Mouse (Mus musculus): ENCODE data around the gene Llgl1. TPM values are rescaled to one million over a fixed set of nuclear protein-coding genes. Genes with fewer than 3 reads are reported as not detected.

Llgl1 gene
- polyA plus RNA-seq, 1 experiment from 2014 or later, result 42.9 TPM

DNA sequence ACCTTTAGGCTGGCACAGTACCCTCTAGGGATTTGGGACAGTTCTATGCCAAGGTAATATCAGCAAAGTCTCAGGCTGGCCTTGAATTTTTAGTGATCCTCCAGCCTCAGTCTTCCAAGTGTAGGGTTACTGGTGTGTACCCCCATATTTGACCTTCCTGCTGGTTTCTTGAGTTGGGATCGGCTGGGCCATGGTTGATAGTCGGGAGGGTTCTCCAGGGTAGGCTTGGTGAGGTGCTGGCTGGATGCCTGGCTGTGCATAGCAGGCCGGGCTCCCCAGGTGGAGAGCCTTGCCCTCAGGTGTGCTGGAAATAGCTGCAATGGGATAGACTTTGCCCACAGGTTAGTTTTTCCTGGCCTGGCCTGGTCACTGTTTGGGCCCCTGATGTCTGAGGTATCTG lies 5.7 kb downstream of the Llgl1 start:
- Histone ChIP-seq H3K27me3 (replicated peaks; ENCODE audit: control insufficient read depth, insufficient read depth, low read length) (no peaks in the 10 kb centered on the region), H3K4me1 (ENCODE audit: control insufficient read depth, insufficient read depth, low read depth, low read length) (peaks cover 23% of the 10 kb centered on the region), H3K9me3 (ENCODE audit: control insufficient read depth, low read length) (no peaks in the 10 kb centered on the region), H3K9ac (ENCODE audit: low read depth, low read length) (no peak overlapping the region), H3K4me3 (ENCODE audit: low read length) (no peak overlapping the region), H3K36me3 (ENCODE audit: control insufficient read depth, insufficient read depth, low read length) (peaks cover 43% of the 10 kb centered on the region), H3K4me2 (ENCODE audit: low read length) (no peak overlapping the region), H3K27ac (ENCODE audit: low read depth, low read length) (no peak overlapping the region)
- 91% methylated on average over 3 of the region's 3 CpGs for WGBS
- no peak for ATAC-seq

DNA sequence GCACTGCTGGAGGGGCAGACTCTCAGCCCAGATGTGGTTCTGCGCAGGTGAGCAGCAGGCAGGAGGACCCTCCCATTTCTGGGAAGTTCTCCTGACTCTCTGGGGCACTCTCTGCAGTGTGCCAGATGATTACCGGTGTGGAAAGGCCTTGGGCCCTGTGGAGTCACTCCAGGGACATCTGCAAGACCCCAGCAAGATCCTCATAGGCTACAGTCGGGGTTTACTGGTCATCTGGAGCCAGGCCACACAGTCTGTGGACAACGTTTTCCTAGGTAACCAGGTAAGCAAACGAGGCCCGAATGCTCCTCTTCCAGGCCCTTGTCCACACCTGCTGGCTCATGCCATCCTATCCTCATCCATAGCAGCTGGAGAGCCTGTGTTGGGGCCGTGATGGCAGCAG lies 6.6 kb downstream of the Llgl1 start:
- Histone ChIP-seq H3K36me3 (ENCODE audit: control insufficient read depth, insufficient read depth, low read length) (peaks cover 46% of the 10 kb centered on the region), H3K27ac (ENCODE audit: low read depth, low read length) (no peak overlapping the region), H3K9me3 (ENCODE audit: control insufficient read depth, low read length) (no peaks in the 10 kb centered on the region), H3K4me1 (ENCODE audit: control insufficient read depth, insufficient read depth, low read depth, low read length) (peaks cover 15% of the 10 kb centered on the region), H3K27me3 (replicated peaks; ENCODE audit: control insufficient read depth, insufficient read depth, low read length) (no peaks in the 10 kb centered on the region), H3K4me3 (ENCODE audit: low read length) (no peak overlapping the region), H3K9ac (ENCODE audit: low read depth, low read length) (no peak overlapping the region), H3K4me2 (ENCODE audit: low read length) (no peak overlapping the region)
- no peak for ATAC-seq
- 84% methylated on average over 7 of the region's 7 CpGs for WGBS

DNA sequence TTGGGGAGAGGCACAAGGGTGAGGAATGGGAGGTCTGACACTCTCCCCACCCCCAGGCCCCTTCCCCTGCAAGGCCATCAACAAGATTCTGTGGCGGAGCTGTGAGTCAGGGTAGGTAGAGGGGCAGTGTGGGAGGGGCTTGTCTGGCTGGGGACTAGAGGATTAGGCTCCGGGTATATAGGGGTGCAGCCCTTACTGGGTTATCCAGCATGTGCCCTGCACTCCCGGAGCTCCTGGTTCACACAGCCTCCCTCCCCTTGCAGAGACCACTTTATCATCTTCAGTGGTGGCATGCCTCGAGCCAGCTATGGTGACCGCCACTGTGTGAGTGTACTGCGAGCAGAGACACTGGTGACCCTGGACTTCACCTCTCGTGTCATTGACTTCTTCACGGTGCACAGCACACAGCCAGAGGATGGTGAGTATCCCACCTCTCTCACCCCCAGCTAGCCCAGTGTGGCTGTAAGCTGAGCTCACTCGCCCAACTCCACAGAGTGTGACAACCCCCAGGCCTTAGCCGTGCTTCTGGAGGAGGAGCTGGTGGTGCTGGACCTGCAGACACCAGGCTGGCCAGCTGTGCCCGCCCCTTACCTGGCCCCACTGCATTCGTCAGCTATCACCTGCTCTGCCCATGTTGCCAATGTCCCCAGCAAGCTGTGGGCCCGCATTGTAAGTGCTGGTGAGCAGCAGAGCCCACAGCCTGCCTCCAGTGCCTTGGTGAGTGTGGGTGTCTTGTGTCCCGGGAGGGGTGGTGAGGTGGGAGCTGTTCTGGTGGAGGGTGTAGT lies 7.4 kb downstream of the Llgl1 start:
- no peak for ATAC-seq

DNA sequence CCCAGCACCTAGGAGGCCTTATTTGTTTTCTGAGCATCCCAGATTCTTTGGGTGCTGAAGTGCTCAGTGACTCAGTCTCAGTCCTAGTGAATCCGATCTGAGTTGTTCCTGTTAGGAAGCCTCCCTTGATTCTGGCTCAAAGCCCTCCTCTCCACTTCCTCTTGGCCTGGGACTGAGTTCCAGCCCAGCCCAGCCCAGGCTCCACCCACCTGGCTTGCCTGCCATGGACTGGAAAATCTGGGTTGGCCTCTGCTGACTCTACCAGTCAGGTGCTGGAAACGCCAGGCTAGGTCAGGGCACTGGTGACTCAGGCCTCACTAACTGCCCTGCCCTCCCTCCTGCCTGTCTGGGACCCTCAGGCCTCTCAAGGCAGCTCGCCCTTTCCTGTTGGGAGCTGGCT lies 8.1 kb downstream of the Llgl1 start:
- H3K4me2 ChIP-seq (ENCODE audit: low read length), result no peak overlapping the region
- no peak overlapping the region for H3K4me3 ChIP-seq (ENCODE audit: low read length)
- H3K27ac ChIP-seq (ENCODE audit: low read depth, low read length), result no peak overlapping the region
- peaks cover 59% of the 10 kb centered on the region for H3K36me3 ChIP-seq (ENCODE audit: control insufficient read depth, insufficient read depth, low read length)
- H3K4me1 ChIP-seq (ENCODE audit: control insufficient read depth, insufficient read depth, low read depth, low read length), result peaks cover under 1% of the 10 kb centered on the region
- no peak for ATAC-seq
- no peaks in the 10 kb centered on the region for H3K27me3 ChIP-seq (replicated peaks; ENCODE audit: control insufficient read depth, insufficient read depth, low read length)
- H3K9me3 ChIP-seq (ENCODE audit: control insufficient read depth, low read length), result no peaks in the 10 kb centered on the region
- no peak overlapping the region for H3K9ac ChIP-seq (ENCODE audit: low read depth, low read length)
- 86% methylated on average over 3 of the region's 3 CpGs for WGBS

More for the DNA sequence above, 7.4 kb downstream of the Llgl1 start:
- no peaks in the 10 kb centered on the region for H3K9me3 ChIP-seq (ENCODE audit: control insufficient read depth, low read length)
- H3K4me1 ChIP-seq (ENCODE audit: control insufficient read depth, insufficient read depth, low read depth, low read length), result peaks cover 7% of the 10 kb centered on the region
- no peak overlapping the region for H3K27ac ChIP-seq (ENCODE audit: low read depth, low read length)
- no peak overlapping the region for H3K9ac ChIP-seq (ENCODE audit: low read depth, low read length)
- peaks cover 52% of the 10 kb centered on the region for H3K36me3 ChIP-seq (ENCODE audit: control insufficient read depth, insufficient read depth, low read length)
- H3K4me3 ChIP-seq (ENCODE audit: low read length), result no peak overlapping the region
- no peaks in the 10 kb centered on the region for H3K27me3 ChIP-seq (replicated peaks; ENCODE audit: control insufficient read depth, insufficient read depth, low read length)
- H3K4me2 ChIP-seq (ENCODE audit: low read length), result no peak overlapping the region
- WGBS, result 93% methylated on average over 14 of the region's 14 CpGs

DNA sequence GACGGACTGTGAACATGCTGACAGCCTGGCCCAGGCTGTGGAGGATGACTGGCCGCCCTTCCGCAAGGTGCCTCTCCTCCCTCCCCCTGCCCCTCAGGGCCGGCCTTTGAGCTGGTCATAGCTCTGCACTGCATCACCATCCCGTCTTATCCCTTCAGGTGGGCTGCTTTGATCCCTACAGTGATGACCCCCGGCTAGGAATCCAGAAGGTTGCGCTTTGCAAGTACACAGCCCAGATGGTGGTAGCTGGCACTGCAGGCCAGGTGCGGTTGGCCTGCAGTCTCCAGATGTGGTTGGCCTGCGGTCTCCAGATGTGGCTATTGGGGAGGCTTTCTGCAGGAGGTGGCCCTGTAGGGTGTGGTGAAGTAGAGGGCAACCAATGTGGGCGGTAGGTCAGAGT lies 9.1 kb downstream of the Llgl1 start:
- 90% methylated on average over 10 of the region's 10 CpGs for WGBS

DNA sequence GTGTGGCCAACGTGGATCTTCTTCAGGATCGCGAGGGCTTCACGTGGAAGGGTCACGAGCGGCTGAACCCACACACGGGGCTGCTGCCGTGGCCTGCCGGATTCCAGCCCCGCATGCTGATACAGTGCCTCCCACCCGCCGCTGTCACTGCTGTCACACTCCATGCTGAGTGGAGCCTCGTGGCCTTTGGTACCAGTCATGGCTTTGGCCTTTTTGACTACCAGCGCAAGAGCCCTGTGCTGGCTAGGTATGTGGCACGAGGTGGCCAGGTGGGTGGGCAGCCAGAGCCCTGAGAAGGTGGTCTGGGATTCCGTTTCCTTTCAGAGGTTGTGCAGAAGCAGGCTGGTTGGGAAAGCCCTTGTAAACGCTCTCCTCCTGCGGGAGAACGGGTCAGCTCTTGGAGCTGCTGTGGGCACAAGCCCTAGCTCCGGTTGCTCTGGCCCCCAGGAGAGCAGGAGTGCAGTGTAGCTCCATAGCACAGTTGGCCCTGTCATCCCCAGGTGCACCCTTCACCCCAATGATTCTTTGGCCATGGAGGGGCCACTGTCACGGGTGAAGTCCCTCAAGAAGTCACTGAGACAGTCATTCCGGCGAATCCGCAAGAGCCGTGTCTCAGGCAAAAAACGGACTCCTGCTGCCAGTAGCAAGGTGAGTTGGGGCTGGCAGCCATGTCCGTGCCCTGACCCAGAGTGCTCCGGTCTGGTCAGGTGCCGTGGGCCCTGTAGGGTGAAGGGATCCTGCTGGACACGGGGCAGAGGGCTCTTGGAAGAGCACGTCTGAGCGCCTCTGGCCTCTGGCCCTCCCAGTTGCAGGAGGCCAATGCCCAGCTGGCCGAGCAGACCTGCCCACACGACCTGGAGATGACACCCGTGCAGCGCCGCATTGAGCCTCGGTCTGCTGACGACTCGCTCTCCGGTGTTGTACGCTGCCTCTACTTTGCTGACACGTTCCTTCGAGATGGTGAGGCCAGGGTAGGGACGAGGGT lies 10.2 kb downstream of the Llgl1 start:
- no peak for ATAC-seq
- Histone ChIP-seq H3K4me1 (ENCODE audit: control insufficient read depth, insufficient read depth, low read depth, low read length) (no peaks in the 10 kb centered on the region), H3K36me3 (ENCODE audit: control insufficient read depth, insufficient read depth, low read length) (peaks cover 77% of the 10 kb centered on the region), H3K4me3 (ENCODE audit: low read length) (no peak overlapping the region), H3K9me3 (ENCODE audit: control insufficient read depth, low read length) (no peaks in the 10 kb centered on the region), H3K9ac (ENCODE audit: low read depth, low read length) (no peak overlapping the region), H3K27ac (ENCODE audit: low read depth, low read length) (no peak overlapping the region), H3K27me3 (replicated peaks; ENCODE audit: control insufficient read depth, insufficient read depth, low read length) (no peaks in the 10 kb centered on the region), H3K4me2 (ENCODE audit: low read length) (no peak overlapping the region)
- WGBS, result 93% methylated on average over 45 of the region's 45 CpGs

More for the DNA sequence above, 9.1 kb downstream of the Llgl1 start:
- H3K36me3 ChIP-seq (ENCODE audit: control insufficient read depth, insufficient read depth, low read length), result peaks cover 68% of the 10 kb centered on the region
- no peak overlapping the region for H3K4me2 ChIP-seq (ENCODE audit: low read length)
- H3K9ac ChIP-seq (ENCODE audit: low read depth, low read length), result no peak overlapping the region
- no peaks in the 10 kb centered on the region for H3K9me3 ChIP-seq (ENCODE audit: control insufficient read depth, low read length)
- no peak overlapping the region for H3K27ac ChIP-seq (ENCODE audit: low read depth, low read length)
- H3K4me3 ChIP-seq (ENCODE audit: low read length), result no peak overlapping the region
- H3K27me3 ChIP-seq (replicated peaks; ENCODE audit: control insufficient read depth, insufficient read depth, low read length), result no peaks in the 10 kb centered on the region
- H3K4me1 ChIP-seq (ENCODE audit: control insufficient read depth, insufficient read depth, low read depth, low read length), result no peaks in the 10 kb centered on the region
- ATAC-seq, result no peak

DNA sequence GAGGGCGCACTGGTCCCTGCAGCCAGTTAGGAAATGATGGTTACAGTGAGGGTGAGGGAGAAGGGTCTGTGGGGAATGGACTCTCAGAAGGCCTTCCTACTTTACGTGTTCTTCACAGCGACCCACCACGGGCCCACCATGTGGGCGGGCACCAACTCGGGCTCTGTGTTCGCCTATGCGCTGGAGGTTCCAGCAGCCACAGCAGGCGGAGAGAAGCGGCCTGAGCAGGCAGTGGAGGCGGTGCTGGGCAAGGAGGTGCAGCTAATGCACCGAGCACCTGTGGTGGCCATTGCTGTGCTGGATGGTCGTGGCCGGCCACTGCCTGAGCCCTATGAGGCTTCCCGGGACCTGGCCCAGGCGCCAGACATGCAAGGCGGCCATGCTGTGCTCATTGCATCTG lies 11.7 kb downstream of the Llgl1 start:
- no peaks in the 10 kb centered on the region for H3K9me3 ChIP-seq (ENCODE audit: control insufficient read depth, low read length)
- peaks cover 84% of the 10 kb centered on the region for H3K36me3 ChIP-seq (ENCODE audit: control insufficient read depth, insufficient read depth, low read length)
- no peak overlapping the region for H3K9ac ChIP-seq (ENCODE audit: low read depth, low read length)
- no peak overlapping the region for H3K27ac ChIP-seq (ENCODE audit: low read depth, low read length)
- no peaks in the 10 kb centered on the region for H3K27me3 ChIP-seq (replicated peaks; ENCODE audit: control insufficient read depth, insufficient read depth, low read length)
- no peak overlapping the region for H3K4me2 ChIP-seq (ENCODE audit: low read length)
- no peak overlapping the region for H3K4me3 ChIP-seq (ENCODE audit: low read length)
- 97% methylated on average over 17 of the region's 17 CpGs for WGBS
- H3K4me1 ChIP-seq (ENCODE audit: control insufficient read depth, insufficient read depth, low read depth, low read length), result no peaks in the 10 kb centered on the region
- no peak for ATAC-seq

DNA sequence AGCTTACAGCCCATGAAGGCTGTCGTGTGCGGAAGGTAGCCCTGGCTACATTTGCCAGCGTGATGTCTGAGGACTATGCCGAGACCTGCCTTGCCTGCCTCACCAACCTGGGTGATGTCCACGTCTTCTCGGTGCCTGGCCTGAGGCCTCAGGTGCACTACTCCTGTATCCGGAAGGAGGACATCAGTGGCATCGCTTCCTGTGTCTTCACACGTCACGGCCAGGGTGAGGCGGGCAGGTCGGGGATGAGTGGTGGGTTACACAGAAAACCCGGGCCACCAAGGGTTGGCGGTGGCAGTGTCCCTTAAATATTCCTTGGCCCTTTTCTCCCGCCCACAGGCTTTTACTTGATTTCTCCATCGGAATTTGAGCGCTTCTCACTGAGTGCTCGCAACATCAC lies 12.5 kb downstream of the Llgl1 start:
- Histone ChIP-seq H3K27me3 (replicated peaks; ENCODE audit: control insufficient read depth, insufficient read depth, low read length) (no peaks in the 10 kb centered on the region), H3K36me3 (ENCODE audit: control insufficient read depth, insufficient read depth, low read length) (peaks cover 87% of the 10 kb centered on the region), H3K4me3 (ENCODE audit: low read length) (no peak overlapping the region), H3K9ac (ENCODE audit: low read depth, low read length) (no peak overlapping the region), H3K4me2 (ENCODE audit: low read length) (no peak overlapping the region), H3K4me1 (ENCODE audit: control insufficient read depth, insufficient read depth, low read depth, low read length) (no peaks in the 10 kb centered on the region), H3K27ac (ENCODE audit: low read depth, low read length) (no peak overlapping the region), H3K9me3 (ENCODE audit: control insufficient read depth, low read length) (no peaks in the 10 kb centered on the region)
- no peak for ATAC-seq
- WGBS, result 94% methylated on average over 18 of the region's 18 CpGs

DNA sequence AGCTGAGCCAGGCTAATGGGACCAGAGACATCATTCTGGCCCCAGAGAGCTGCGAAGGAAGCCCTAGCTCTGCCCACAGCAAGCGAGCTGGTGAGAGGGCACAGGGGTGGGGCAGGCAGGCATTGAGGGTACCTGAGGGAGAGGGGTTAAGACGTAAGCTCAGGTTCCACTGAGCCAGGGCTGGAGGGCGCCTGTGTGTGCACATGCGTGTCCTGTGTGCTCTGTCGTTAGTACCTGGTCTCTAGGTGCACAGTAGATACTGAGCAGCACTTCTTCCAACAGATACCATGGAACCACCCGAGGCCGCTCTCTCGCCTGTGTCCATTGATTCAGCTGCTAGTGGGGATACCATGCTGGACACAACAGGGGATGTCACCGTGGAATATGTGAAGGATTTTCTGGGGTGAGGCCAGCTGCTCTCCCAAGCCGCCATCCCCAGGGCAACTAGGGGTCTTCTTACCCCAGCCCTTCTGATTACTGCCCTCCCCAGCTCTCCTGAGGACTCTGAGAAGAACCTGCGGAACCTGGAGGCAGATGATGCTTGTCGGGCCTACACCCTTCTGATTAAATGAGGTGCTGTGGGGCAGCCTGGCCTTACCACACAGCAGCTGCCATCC lies 13.2 kb downstream of the Llgl1 start:
- Histone ChIP-seq H3K27ac (ENCODE audit: low read depth, low read length) (no peak overlapping the region), H3K9me3 (ENCODE audit: control insufficient read depth, low read length) (no peaks in the 10 kb centered on the region), H3K36me3 (ENCODE audit: control insufficient read depth, insufficient read depth, low read length) (peaks cover 85% of the 10 kb centered on the region), H3K4me2 (ENCODE audit: low read length) (no peak overlapping the region), H3K9ac (ENCODE audit: low read depth, low read length) (no peak overlapping the region), H3K4me1 (ENCODE audit: control insufficient read depth, insufficient read depth, low read depth, low read length) (no peaks in the 10 kb centered on the region), H3K27me3 (replicated peaks; ENCODE audit: control insufficient read depth, insufficient read depth, low read length) (no peaks in the 10 kb centered on the region), H3K4me3 (ENCODE audit: low read length) (no peak overlapping the region)
- WGBS, result 92% methylated on average over 13 of the region's 13 CpGs
- no peak for ATAC-seq
